Mouse (Mus musculus) thymus, adult 2 months (tissue): ENCODE measurements at regions not wholly inside any gene's neighbourhood (a gene's known extent, or its start where the extent isn't known, plus 50 kb on each side); places are given as distances from the start of the nearest gene placed in this dataset.

Experiments
- CTCF ChIP-seq: fragments of 200-500 bp; IDR thresholded peaks from 2 replicates; pipeline ENCODE4 v1.5.1; 2012; ENCODE audit warnings: mild to moderate bottlenecking, control low read depth, low read length, moderate library complexity, borderline replicate concordance; ENCODE audit not compliant: control insufficient read depth, poor library complexity, insufficient read depth; ENCODE audit errors: extremely low read depth
- POLR2A ChIP-seq: fragments of 200-500 bp; IDR thresholded peaks from 2 replicates; pipeline ENCODE4 v1.6.1; 2012; ENCODE audit warnings: mild to moderate bottlenecking, low read length, control low read depth, moderate library complexity; ENCODE audit not compliant: control insufficient read depth, poor library complexity, insufficient read depth; ENCODE audit errors: extremely low read depth

DNA sequence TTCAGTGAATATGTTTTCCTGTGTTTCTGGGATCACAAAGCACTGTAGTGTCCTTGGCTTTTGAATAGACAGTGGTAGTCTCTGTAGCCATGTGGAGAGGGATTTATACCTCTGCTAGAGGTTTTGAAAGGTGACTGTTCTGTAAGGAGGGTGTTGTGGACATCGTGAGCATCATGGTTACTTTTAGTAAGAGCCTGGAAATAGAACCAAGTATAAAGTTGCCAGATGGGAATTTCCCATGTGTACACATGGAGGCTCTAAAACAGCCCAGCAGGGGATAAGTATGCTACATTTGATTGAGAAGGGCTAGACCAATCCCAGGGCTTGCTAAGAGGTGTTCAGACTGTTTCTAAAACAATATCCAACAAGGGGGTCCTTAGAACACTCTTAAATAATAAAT is 51.5 kb upstream of the Raph1 start:
- TF ChIP-seq POLR2A (no peak), CTCF (no peak)
